Mouse (Mus musculus) cortical plate, adult 2 months (tissue): Measurements from ENCODE around the gene Ptbp3.

Experiments used
- CTCF ChIP-seq: fragments of 200-500 bp; IDR thresholded peaks from 2 replicates; pipeline ENCODE4 v1.5.1; 2011; ENCODE audit warnings: mild to moderate bottlenecking, control low read depth, low read length; ENCODE audit not compliant: insufficient read depth; ENCODE audit errors: extremely low read depth
- POLR2A ChIP-seq: fragments of 200-500 bp; IDR thresholded peaks from 2 replicates; pipeline ENCODE4 v1.6.1; 2011; ENCODE audit warnings: mild to moderate bottlenecking, low read length, control low read depth; ENCODE audit not compliant: insufficient read depth; ENCODE audit errors: extremely low read depth

- TF ChIP-seq CTCF (no peak), POLR2A (no peak)
Measured at GRCm38 (mm10) chr4:59536281-59536680, 12.9 kb downstream of the Ptbp3 start.
